Mouse (Mus musculus): ENCODE results near the gene Pcsk4.

DNA sequence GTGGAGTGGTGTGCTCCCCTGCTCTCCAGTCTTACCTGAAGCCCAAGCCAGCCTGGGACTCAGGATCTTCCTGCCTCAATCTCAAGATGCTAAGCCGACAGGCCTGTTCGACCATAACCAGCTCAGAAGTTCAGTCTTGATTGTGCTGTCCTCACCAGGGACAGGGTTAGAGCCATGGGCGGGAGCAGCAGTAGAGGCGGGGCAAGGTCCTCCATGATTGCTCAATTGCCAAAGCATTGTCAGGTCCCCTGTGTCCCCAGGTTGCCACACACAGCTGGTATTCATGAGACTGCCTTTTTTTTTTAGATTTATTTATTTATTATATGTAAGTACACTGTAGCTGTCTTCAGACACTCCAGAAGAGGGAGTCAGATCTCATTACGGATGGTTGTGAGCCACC, 53.1 kb downstream of the Pcsk4 start:
- TF ChIP-seq POLR2A (IDR thresholded peaks at IDR 0.05; ENCODE audit: low read depth, low read length) (no peak), CTCF (conservative IDR thresholded peaks at IDR 0.05; ENCODE audit: insufficient read depth, insufficient read length, low read depth, low read length) (no peak)
